Mouse (Mus musculus) spleen, adult 2 months (tissue): ENCODE results near the gene Mmab.

ENCODE experiments used
- CTCF ChIP-seq: fragments of 200-500 bp; IDR thresholded peaks from 2 replicates; pipeline ENCODE4 v1.5.1; 2011; ENCODE audit warnings: mild to moderate bottlenecking, inconsistent platforms; ENCODE audit not compliant: insufficient read depth, insufficient read length, insufficient replicate concordance; ENCODE audit errors: extremely low read depth
- POLR2A ChIP-seq: fragments of 200-500 bp; IDR thresholded peaks from 2 replicates; pipeline ENCODE4 v1.6.1; 2011; ENCODE audit warnings: low read depth, low read length, inconsistent platforms

GRCm38 (mm10) chr5:114474741-114475491 lies 31.1 kb upstream of the Mmab start:
- TF ChIP-seq CTCF (no peak), POLR2A (no peak)
